Mouse (Mus musculus) C2C12 (cell line): ENCODE results near the gene Uts2b.

Experiments
- CTCF ChIP-seq: IDR thresholded peaks from one replicate; pipeline ENCODE4 v1.5.1; 2011; ENCODE audit not compliant: control insufficient read depth, insufficient read depth, insufficient read length
- MAX ChIP-seq: IDR thresholded peaks from one replicate; pipeline ENCODE4 v1.6.1; 2011; ENCODE audit warnings: mild to moderate bottlenecking, control low read depth
- MYOG ChIP-seq: IDR thresholded peaks from one replicate; pipeline ENCODE4 v1.6.1; 2011; ENCODE audit not compliant: control insufficient read depth, insufficient read length; ENCODE audit errors: extremely low read depth
- USF1 ChIP-seq: IDR thresholded peaks from one replicate; pipeline ENCODE4 v1.6.1; 2011; ENCODE audit warnings: low read depth, mild to moderate bottlenecking, control low read depth, moderate library complexity

GRCm38 (mm10) chr16:27349235-27349634 is 20.8 kb downstream of the Uts2b start:
- TF ChIP-seq CTCF = no peak
- TF ChIP-seq MYOG = no peak
- no peak for TF ChIP-seq MAX
- TF ChIP-seq USF1 = no peak
